Mouse (Mus musculus) inflammation-experienced regulatory T-cells (primary cell): ENCODE data around the gene Gm10477. TPM values are rescaled to one million over a fixed set of nuclear protein-coding genes. Genes with fewer than 3 reads are reported as not detected.

ENCODE experiments used
- polyA plus RNA-seq, 2 experiments: library from polyadenylated mRNA; unstranded; fragments of 100-300 nt; shearing (Covaris generic); gene quantifications; one replicate each; pipeline ENCODE4 v1.2.1; 2017

Gene Gm10477
- polyA plus RNA-seq: not detected

GRCm38 (mm10) chrX:56524442-56524841, at the start of gene Gm10477:
Gene Gm10477 (plus strand): TSS chrX:56524742.

GRCm38 (mm10) chrX:56549506-56549905, 25.0 kb downstream of the Gm10477 start, which contains the start of gene Gm648:
Gene Gm648 (minus strand): TSS chrX:56549606.

Other genes starting within 250 kb of the Gm10477 start
- 1 to 10 TPM; 1.8 to 2.5 TPM for gene Zfp449, start 178.3 kb upstream of the Gm10477 start, polyA plus RNA-seq
- 10 to 100 TPM; 10.2 to 10.7 TPM for gene Smim10l2a, start 150.2 kb upstream of the Gm10477 start, polyA plus RNA-seq
- not detected for gene Gm2174, start 76.8 kb upstream of the Gm10477 start, polyA plus RNA-seq
- 10 to 100 TPM; 33.5 to 36.5 TPM for gene Ints6l, start 69.9 kb upstream of the Gm10477 start, polyA plus RNA-seq
- not detected for gene Gm648, start 24.9 kb downstream of the Gm10477 start, polyA plus RNA-seq
- 10 to 100 TPM in 1 of 2 experiments, 1 to 10 TPM in 1; 8.0 to 12.3 TPM for gene Mmgt1, start 73.3 kb downstream of the Gm10477 start, polyA plus RNA-seq
- gene Slc9a6, start 85.0 kb downstream of the Gm10477 start, polyA plus RNA-seq: 10 to 100 TPM; 14.9 to 22.3 TPM
- gene Fhl1, start 207.0 kb downstream of the Gm10477 start, polyA plus RNA-seq: 1 to 10 TPM in 1 of 2 experiments, under 1 TPM in 1; 0.17 to 2.2 TPM